Mouse (Mus musculus): ENCODE results near the gene Gls2.
"Not testable (repeated sequence)": the region's sequence is repeated elsewhere in the genome, so short reads cannot be mapped to it uniquely, and the experiment has no call there.

The Gls2 gene

DNA sequence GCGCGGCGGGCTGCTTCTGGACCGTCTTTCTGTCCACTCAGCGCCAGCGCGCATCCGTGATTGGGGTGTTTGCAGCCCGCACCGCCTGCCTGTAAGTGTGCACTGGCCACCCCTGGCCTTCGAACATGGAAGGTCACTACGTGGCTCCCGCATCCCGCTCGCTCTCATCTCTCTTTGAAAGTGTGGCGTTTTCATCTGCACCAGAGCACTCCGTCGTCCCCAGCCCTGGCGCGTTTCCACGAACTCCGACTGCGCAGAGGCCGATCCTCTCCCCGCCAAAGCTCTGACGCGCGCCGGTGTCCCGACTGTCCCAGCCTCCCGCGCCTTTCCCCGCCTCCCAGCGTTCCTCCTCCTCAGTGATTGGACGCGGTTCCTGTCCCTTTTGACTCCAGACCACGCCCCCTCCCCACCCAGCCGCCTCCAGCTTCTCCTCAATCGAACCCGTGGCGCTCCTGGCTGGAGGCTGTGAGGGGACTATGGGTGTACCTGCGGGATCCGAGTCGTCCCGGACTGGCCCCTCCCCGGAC, at the start of gene Gls2:
Gls2 (plus strand) TSS at position 434 of the 527 bp plus-strand sequence.
- DNase-seq (ENCODE audit: extremely low read depth, low read depth, low spot score) = no peak

DNA sequence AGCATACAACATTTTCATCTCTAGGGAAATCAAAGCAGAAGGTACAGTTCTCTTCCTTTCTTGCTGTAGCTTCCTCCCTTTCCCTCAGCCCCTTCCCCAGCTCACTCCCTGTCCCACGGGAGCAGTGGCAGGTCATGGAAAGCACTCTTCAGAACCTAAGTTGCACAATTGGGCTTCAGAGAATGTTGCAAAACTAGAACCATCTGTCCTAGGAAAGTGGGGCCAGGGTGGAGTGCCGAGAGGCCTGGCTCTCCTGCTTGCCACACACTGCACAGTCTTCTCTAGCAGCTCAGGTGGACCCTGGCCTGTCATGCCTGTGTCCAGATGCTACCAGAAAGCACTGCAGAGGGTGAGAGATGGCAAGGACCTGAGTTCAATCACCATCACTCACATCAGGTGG, 49.3 kb upstream of the Gls2 start:
- peak; percentile 31 for DNase-seq (ENCODE audit: extremely low read depth, low read depth, low spot score)

DNA sequence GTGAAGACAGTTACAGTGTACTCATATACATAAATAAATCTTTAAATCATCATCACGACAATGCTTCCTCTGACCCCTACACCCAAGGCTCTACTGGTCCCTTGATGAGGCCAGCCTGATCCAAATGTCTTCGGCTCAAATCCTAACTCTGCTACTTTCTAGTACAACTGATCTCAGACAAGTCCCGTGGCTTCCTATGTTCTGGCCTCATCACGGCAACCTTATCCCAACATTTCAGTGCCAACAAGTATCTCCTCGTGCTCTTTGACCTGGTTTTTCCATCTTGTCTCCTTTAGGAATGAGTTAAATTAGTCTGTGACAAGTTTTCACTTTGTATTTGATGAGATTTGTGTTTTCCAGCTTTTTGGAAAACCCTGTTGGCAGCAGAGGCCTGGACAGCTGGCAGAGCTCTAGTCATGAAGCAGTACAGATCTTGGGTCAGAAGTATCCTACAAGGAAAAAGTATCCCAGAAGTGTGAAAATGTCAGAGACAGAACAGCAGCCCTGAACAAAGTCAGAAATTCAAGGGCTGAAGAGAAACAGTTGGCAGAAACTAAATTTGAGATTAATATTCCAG, 45.4 kb upstream of the Gls2 start:
- DNase-seq (ENCODE audit: extremely low read depth, low read depth, low spot score) = no peak

DNA sequence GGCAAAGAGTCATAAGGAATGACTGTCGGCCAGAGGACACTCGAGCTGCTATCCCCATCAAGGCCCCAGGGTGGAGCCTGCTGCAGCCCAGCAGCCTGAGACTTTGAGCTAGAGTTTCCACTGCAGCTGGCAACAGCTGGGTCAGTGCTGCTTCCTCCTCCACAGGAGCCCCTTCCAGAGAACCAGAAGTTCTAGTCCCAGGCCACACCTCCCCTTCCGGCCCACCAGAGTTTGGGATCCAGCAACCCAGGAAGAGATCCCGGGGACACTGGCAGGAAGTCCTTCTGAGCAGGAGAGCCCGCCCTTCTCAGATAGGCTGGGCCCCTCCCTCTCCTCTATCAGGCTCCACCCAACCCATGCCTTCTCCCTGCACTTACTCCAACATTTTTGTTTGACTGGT, 44.7 kb upstream of the Gls2 start:
- no peak for DNase-seq (ENCODE audit: extremely low read depth, low read depth, low spot score)

DNA sequence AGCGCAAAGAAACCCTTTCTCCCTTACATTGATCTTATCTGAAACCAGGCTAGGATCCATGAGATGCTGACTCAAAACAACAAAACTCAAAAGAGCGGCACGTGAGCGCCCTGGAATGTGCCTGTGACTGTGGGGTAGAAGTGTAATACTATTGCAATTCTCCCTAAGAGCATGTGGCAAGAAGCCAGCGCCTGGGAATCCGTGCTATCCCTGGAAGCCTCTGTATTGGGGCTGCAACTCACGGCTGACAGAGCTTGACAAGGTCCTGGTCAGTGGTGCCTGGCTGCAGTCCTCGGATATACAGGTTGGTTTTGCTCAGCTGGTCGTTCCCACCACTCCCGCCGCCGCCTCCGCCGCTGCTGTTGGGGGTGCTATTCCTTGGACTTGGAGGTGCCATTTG, 43.3 kb upstream of the Gls2 start:
- DNase-seq (ENCODE audit: extremely low read depth, low read depth, low spot score) = peak; percentile 28

DNA sequence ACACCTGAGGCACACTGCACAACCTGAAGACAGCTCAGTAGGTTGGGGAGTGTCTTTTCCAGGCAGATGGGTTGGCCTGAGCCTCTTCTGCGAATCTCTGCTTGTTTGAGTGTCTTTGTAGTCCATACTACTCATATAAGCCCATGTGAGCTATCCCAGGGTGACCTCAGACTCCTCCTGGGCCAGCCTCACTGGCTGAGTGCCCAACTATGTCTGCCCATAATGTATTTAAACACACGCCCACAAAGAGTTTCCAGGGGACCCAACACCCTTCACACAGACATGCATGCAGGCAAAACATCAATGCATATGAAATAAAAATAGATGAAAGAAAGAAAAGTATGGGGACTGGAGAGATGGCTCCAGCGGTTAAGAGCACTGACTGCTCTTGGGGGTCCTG, 40.3 kb upstream of the Gls2 start:
- no peak for DNase-seq (ENCODE audit: extremely low read depth, low read depth, low spot score)

DNA sequence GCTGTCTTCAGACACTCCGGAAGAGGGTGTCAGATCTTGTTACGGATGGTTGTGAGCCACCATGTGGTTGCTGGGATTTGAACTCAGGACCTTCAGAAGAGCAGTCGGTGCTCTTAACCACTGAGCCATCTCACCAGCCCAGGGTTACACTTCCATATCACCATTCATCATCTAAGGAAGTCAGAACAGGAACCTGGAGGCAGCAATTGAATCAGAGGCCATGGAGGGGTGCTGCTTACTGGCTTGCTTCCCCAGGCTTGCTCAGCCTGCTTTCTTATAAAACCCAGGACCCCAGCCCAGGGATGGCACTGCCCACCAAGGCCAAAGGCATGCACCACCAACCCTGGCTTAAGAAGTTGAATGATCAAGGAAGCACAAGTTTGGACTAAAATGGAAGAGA, 28.5 kb upstream of the Gls2 start:
- not testable (repeated sequence) for DNase-seq (ENCODE audit: extremely low read depth, low read depth, low spot score)

DNA sequence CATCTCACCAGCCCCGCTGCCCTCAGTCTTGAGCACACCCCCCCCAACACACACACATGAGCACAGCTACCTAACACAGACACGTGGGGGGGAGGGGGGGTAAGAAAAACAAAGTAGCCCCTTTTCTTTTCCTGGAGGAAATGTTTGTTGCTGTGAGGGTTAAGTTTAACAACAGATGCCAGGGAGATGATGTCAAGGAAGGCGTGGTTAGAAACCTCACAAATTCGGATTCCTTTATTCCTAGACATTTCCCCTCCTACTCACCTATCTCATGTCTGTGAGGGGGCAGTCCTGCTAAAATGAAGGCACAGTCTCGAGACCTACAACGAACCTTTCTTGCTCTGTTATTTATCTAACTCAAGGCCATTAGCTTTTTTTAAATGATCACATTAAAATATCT, 27.2 kb upstream of the Gls2 start:
- no peak for DNase-seq (ENCODE audit: extremely low read depth, low read depth, low spot score)

DNA sequence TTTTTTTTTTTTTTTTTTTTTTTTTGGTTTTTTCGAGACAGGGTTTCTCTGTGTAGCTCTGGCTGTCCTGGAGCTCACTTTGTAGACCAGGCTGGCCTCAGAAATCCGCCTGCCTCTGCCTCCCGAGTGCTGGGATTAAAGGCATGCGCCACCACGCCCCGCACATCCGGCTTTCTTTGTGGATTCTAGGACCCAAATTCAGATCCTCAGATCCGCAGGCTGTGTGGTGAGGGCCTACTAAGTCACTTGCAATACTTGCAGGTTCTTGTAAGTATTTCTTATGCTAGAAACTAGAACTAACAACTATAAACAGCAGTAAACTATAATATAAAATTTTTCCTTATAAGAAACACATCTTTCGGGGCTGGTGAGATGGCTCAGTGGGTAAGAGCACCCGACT, 22.9 kb upstream of the Gls2 start:
- DNase-seq (ENCODE audit: extremely low read depth, low read depth, low spot score) = not testable (repeated sequence)

DNA sequence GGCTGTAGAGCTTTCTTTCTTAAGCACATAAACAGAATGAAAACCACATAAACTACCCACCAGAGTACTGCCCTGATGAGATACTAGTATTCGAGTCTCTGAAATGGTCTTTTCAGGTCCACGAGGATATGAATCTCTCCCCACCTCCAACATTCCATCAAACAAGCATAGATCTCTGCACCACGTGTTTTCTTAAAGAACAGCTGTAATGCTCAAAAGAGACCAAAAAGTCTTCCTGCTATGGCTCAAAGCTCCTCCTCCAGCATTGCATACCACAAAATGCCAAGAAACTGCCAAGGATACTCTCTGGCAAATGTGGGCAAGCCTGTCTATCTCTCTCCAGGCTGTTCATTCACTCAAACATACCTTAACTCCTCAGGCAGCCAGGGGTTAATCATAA, 19.0 kb upstream of the Gls2 start:
- no peak for DNase-seq (ENCODE audit: extremely low read depth, low read depth, low spot score)

DNA sequence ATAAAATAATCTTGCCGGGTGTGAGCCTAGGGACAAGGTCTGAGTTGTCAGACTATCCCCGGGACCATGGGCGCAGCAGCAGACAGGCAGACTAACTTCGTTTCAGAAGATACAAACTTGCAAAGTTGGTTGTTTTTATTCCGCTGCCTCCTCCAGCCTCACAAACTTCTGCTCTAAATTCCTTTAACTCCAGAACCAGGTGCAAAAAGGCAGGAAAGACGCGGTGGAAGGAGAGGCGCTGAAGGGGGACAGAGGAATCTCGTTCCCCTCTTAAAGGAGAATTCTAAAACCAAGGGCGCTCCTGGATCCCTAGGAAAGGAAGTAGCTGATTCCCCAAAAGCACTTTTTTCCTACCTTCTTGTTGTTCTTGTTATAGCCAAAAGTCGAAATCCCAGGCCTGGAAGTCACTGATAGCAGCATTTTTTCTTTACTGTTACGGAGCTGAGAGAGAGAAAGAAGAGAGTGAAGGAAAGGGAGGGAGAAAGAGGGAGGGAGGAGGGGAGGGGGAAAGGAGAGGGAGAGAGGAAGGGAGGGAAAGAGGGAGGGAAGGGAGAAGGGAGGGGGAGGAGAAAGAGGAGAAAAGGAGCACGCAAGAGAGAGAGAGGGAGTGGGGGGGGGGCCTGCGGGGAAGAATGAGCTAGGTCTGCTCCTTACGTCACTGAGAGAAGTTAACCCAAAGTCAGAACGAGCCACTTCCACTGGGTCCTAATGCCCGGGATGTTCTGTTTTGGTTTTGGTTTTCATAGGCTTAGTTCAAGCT, 18.1 kb upstream of the Gls2 start:
- DNase-seq (ENCODE audit: extremely low read depth, low read depth, low spot score) = no peak

DNA sequence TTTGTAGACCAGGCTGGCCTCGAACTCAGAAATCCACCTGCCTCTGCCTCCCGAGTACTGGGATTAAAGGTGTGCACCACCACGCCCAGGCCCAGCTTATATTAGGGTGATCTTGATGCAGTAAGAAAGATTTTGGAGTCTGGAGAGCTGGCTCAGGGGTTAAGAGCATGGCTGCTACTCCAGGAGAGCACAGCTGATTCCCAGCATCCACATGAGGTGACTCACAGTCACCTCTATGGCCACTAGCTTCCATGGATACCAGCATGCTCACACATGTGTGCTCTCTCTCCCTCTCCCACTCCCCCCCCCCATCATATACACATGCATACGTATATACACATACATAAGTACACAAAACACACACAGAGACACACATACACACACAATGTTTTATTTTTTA, 16.9 kb upstream of the Gls2 start:
- no peak for DNase-seq (ENCODE audit: extremely low read depth, low read depth, low spot score)

DNA sequence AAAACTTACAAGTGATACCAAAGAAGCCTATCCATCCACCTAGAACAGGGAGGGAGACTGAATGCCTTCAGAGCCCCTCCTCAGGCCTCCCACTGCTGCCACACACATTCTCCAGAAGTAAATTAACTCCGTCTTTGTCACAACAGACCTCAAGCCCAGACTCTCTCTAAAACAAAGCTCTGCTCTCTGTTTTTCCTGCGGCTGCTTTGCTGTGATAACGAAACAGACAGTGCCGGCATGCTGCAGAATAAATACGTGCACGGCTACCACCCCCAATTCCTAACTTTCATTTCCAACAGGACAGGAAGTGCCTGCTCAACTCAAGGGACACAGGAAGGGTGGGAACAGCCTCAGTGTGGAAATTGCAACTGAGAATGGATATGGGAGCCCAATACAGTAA, 14.3 kb upstream of the Gls2 start, which contains the start of gene Rbms2:
Rbms2 (minus strand) TSS at position 309 of the 400 bp plus-strand sequence.
- no peak for DNase-seq (ENCODE audit: extremely low read depth, low read depth, low spot score)

DNA sequence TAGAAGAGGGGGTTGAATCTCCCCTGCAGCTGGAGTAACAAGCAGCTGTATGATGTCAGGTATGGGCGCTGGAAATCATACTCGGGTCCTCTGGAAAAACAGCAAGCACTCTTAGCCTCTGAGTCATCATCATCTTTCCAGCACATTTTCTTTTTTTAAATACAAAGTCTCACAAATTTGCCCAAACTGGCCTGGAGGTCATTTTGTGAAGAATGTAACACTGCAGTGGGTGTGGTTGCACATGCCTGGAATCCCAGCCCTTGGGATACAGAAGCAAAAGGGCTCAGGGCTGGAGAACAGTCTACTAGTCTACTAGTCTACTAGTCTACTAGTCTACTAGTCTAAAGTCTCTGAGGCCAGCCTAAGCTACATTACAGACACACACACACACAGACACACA, 10.0 kb upstream of the Gls2 start:
- no peak for DNase-seq (ENCODE audit: extremely low read depth, low read depth, low spot score)

DNA sequence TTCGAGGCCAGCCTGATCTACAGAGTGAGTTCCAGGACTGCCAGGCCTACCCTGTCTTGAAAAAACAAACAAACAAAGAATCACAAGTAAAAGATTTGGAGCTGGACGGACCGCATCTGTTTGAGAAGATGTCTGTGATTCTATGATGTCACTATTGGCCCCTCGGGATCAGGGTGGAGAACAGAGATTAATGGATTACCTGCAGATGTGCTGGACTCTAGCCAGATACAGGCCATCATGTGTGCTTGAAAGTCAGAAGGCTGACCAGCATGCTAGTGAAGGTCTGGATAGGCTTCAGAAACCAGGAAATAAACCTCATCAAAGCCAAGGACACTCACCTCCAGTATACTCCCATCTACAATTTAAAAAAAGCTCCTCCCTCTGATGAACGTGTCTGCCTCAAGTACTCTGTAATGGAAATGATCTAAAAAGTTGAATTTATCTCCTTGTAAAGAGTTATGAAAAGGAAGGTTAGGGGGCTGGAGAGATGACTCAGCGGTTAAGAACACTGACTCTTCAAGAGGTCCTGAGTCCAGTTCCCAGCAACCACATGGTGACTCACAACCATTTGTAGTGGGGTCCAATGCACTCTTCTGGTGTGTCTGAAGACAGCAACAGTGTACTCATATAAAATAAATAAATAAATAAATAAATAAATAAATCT, 8.8 kb upstream of the Gls2 start:
- DNase-seq (ENCODE audit: extremely low read depth, low read depth, low spot score) = no peak

DNA sequence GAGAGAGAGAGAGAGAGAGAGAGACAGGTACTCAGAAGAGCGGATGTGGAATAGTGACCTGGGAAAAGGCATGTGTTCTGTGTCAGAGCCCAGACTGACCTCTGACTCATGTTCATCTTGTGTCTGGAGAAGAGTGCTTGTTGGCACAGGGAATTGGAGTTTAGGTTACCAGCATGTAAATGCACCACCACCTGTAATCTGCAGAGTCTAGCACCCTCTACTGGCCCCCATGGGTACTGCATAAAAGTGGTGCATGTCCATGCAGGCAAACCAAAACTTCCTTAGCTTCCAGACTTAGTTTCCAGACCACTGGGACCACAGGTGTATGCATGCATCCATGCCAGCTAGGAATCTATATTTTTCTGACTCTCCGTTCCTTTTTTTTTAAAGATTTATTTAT, 8.3 kb upstream of the Gls2 start:
- no peak for DNase-seq (ENCODE audit: extremely low read depth, low read depth, low spot score)

DNA sequence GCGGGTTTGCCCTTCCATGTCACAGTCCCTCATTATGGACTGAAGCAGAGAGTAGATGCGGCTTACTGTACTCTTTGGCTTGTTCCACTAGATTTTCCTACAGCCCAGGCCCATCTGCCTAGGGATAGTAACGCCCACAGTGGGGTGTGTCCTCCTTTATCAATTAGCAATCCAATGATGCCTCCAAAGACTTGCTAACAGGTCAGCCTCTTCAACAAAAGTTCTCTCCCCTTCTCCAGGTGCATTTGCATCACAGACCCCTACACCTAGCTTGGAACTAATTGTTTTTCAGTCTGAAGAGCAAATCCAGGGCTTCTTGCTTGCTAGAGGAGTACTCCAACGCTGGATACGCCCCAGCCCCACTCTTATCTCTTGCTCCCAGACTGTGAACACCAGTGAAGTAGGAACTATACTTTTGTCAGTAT, 7.1 kb upstream of the Gls2 start:
- no peak for DNase-seq (ENCODE audit: extremely low read depth, low read depth, low spot score)

DNA sequence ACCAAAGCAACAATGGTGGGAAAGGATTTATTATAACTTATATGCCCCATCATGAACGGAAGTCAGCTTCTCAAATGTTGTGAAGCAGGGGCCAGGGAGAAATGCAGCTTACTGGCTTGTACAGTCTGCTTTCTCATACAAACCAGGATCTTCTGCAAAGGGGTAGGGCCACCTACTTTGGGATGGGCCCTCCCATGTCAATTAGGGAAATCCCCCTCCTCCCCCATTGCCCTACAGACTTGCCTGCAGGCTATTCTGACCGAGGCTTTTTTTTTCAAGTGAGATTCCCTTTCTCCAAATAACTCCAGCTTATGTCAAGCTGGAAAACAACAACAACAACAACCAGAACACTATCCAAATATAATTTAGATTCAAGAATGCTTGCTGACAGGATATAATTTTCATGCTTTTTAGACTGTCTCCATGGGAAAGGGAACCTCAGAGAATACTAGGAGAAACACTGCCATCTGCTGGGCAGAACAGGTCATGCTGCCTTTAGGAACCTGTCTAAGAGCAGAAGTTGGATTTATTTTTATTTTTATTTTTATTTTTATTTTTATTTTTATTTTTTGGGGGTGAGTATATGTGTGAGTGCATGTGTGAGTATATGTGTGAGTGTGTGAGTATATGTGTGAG, 5.9 kb upstream of the Gls2 start:
- DNase-seq (ENCODE audit: extremely low read depth, low read depth, low spot score) = no peak

DNA sequence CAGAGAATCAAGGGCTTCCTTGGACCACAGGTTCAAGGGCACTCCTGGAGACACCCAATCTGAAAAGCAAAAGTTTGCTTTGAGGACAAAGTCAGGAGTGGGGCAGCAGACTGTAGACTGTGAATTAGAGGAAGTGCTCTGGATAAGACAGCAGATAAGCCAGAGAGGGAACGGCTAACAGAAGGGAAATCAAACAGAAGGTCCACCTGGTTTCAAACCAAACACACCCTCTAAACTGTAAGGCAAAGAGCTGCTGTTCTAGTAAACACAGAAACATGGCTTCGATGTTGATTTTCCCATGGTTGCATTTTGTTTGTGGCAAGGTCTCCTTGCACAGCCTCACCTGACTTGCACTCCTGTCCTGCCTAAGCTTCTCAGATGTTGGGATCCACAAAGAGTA, 2.8 kb upstream of the Gls2 start:
- DNase-seq (ENCODE audit: extremely low read depth, low read depth, low spot score) = no peak

DNA sequence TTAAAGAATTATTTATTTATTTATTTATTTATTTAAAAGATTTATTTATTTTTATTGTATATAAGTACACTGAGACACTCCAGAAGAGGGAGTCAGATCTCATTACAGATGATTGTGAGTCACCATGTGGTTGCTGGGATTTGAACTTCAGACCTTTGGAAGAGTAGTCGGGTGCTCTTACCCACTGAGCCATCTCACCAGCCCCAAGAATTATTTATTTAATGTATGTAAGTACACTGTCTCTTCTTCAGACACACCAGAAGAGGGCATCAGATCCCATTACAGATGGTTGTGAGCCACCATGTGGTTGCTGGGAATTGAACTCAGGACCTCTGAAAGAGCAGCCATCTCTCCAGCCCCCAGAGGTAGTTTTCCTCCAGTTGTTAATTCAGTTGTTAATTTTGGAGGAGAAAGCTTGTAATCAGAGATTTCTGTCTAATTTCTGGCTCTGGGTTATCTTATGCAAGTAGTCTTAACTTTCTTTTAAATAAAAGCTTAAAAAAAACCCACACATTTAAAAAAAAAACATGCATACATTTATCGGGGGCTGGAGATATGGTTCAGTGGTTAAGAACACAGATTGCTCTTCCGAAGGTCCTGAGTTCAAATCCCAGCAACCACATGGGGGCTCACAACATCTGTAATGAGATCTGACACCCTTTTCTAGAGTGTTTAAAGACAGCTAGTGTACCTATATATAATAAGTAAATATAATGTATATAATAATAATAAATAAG, 2.1 kb upstream of the Gls2 start:
- not testable (repeated sequence) for DNase-seq (ENCODE audit: extremely low read depth, low read depth, low spot score)

DNA sequence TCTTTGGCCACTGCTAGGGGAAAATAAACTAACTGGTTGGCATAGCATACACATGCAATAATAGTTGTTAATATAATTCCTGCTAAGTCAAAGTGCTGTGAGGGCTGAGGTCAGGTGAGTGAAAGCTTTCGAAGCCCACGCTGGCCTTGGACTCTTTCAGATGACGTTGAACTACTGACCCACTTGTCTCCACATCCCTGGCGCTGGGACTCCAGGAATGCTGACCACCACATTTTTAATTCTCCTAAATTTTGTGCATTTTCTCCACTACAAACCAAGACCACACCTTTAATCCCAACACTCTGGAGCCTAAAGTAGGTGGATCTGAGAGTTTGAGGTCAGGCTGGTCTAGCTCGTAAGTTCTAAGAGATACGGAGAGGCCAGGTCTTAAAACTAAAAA, 1.1 kb upstream of the Gls2 start:
- DNase-seq (ENCODE audit: extremely low read depth, low read depth, low spot score) = no peak

All from fat pad, adult 2 months (tissue).